Mouse (Mus musculus) megakaryocyte, adult 5-6 weeks (primary cell): ENCODE data around the gene Gm2004. TPM values are rescaled to one million over a fixed set of nuclear protein-coding genes. Genes with fewer than 3 reads are reported as not detected.
"Not testable (repeated sequence)": the region's sequence is repeated elsewhere in the genome, so short reads cannot be mapped to it uniquely, and the experiment has no call there.

Source experiments
- ATAC-seq: 2 replicates; pipeline ENCODE4 v1.8.0; 2016; ENCODE audit warnings: mild to moderate bottlenecking, inconsistent platforms; ENCODE audit not compliant: poor library complexity, severe bottlenecking
- total RNA-seq, 2 experiments: library from RNA; stranded (forward) in 1 of 2; stranded (reverse) in 1 of 2; fragments of 153-499, 151-499 nt in 1 of 2; fragments of 221-1000, 200-1000 nt in 1 of 2; gene quantifications; 2 replicates each; pipeline versions ENCODE4 v1.2.3 to v1.2.4; 2015 to 2017

Gene Gm2004
- total RNA-seq (2015) = 0.23 TPM in 1 of 2 replicates, not detected in the other
- 0.18 and 0.41 TPM in 2 replicates for total RNA-seq (2017)

DNA sequence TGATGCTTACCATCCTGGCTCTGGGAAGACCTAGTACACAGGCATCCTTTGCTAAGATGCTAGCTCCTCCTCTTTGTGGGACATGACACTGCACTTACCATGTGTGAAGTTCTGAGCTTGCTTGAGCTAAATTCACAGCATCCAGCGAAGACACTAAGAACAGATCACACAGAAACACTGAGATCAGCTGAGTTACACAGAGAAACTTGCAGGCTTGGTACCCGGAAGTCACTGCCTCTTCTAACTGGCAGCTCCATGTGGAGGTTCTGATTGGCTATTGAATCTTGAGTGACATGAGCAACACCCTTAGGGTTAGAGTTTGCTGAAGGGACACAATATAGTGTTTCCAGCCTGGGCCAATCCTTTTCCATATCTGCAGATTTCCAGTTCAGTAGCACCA is at the start of gene Gm2004:
Gene Gm2004 (minus strand): TSS at position 101 of the 400 bp plus-strand sequence.
- ATAC-seq = not testable (repeated sequence)

Other genes with a start within 250 kb of the Gm2004 start
- gene Zfp966, start 218.7 kb downstream of the Gm2004 start, total RNA-seq (2015) = 3.1 and 4.2 TPM in 2 replicates
- gene Zfp966, start 218.7 kb downstream of the Gm2004 start, total RNA-seq (2017) = 5.9 and 6.0 TPM in 2 replicates
- 9.9 and 13.1 TPM in 2 replicates for gene Gm2026, start 184.5 kb downstream of the Gm2004 start, total RNA-seq (2015)
- gene Gm2026, start 184.5 kb downstream of the Gm2004 start, total RNA-seq (2017) = 0.49 and 8.3 TPM in 2 replicates
- 1.5 and 2.1 TPM in 2 replicates for gene 2210418O10Rik, start 76.7 kb upstream of the Gm2004 start, total RNA-seq (2015)
- 2.3 and 3.7 TPM in 2 replicates for gene 2210418O10Rik, start 76.7 kb upstream of the Gm2004 start, total RNA-seq (2017)
- gene Gm11009, start 169.7 kb upstream of the Gm2004 start, total RNA-seq (2015) = not detected in 2 replicates
- gene Gm11009, start 169.7 kb upstream of the Gm2004 start, total RNA-seq (2017) = not detected in 2 replicates